Mouse (Mus musculus) yolk sac, embryonic 10.5 days (tissue): ENCODE results near the gene Olfr750.

Experiments
- DNase-seq: peaks from one replicate; pipeline ENCODE4 v3.0.0-alpha.2; 2017; ENCODE audit warnings: low spot score

Olfr750 gene

GRCm38 (mm10) chr14:51074335-51074734, at the start of gene Olfr750:
Gene Olfr750 (minus strand): TSS chr14:51074435.
- no peak for DNase-seq

GRCm38 (mm10) chr14:51113916-51114560, 39.8 kb upstream of the Olfr750 start, which contains the start of gene Eddm3b:
Gene Eddm3b (plus strand): TSS chr14:51114426.
- DNase-seq = no peak

GRCm38 (mm10) chr14:51113476-51113875, 39.2 kb upstream of the Olfr750 start:
- no peak for DNase-seq

- DNase-seq = no peak
These were observed 37.7 kb upstream of the Olfr750 start for GRCm38 (mm10) chr14:51111966-51112365.

GRCm38 (mm10) chr14:51106449-51106967, 32.3 kb upstream of the Olfr750 start:
- DNase-seq = peak; percentile 48

- no peak for DNase-seq
These were observed 30.1 kb upstream of the Olfr750 start for GRCm38 (mm10) chr14:51104366-51104765.

GRCm38 (mm10) chr14:51103217-51103616, 29.0 kb upstream of the Olfr750 start:
- DNase-seq = peak; percentile 30

GRCm38 (mm10) chr14:51101284-51101683, 27.0 kb upstream of the Olfr750 start:
- DNase-seq = no peak

- peak; percentile 40 for DNase-seq
These were observed 24.7 kb upstream of the Olfr750 start for GRCm38 (mm10) chr14:51098921-51099320.

GRCm38 (mm10) chr14:51098300-51098699, 24.1 kb upstream of the Olfr750 start:
- DNase-seq = peak; percentile 42

- DNase-seq = peak; percentile 86
These were observed 21.7 kb upstream of the Olfr750 start for GRCm38 (mm10) chr14:51095736-51096524.

GRCm38 (mm10) chr14:51094921-51095320, 20.7 kb upstream of the Olfr750 start:
- DNase-seq = no peak

GRCm38 (mm10) chr14:51094096-51094875, 20.1 kb upstream of the Olfr750 start:
- DNase-seq = peak; percentile 31

- DNase-seq = no peak
These were observed 19.3 kb upstream of the Olfr750 start for GRCm38 (mm10) chr14:51093496-51093895.

GRCm38 (mm10) chr14:51092073-51092620, 17.9 kb upstream of the Olfr750 start:
- DNase-seq = no peak

GRCm38 (mm10) chr14:51090921-51091900, 17.0 kb upstream of the Olfr750 start, which contains the start of the genes Rnase4 and Ang:
Gene Rnase4 (plus strand): TSS chr14:51091077.
Gene Ang (plus strand): TSS chr14:51091150.
- DNase-seq = peak; percentile 76

GRCm38 (mm10) chr14:51090077-51090781, 16.0 kb upstream of the Olfr750 start:
- peak; percentile 90 for DNase-seq

GRCm38 (mm10) chr14:51089674-51090076, 15.4 kb upstream of the Olfr750 start:
- no peak for DNase-seq

- peak; percentile 99 for DNase-seq
These were observed 14.9 kb upstream of the Olfr750 start for GRCm38 (mm10) chr14:51088970-51089673.
